Mouse (Mus musculus) embryonic stem cell, embryonic (primary cell): ENCODE data around the gene Gm48551.

Experiments used
- CTCF ChIA-PET, 4 experiments: fragments of 300-600 bp in 2 of 4; fragments of 350-600 bp in 2 of 4; sonication (Branson Sonifier 250); formaldehyde crosslinking; loops; one replicate each; lab custom pipeline; 2022; ENCODE audit warnings: inconsistent platforms in 2 of 4; lab: Charles Lee
- POLR2A ChIA-PET, 4 experiments: fragments of 300-600 bp in 2 of 4; fragments of 350-600 bp in 2 of 4; sonication (Branson Sonifier 250); formaldehyde crosslinking; loops; one replicate each; lab custom pipeline; 2022; ENCODE audit warnings: antibody characterized with exemption in 4 of 4, inconsistent platforms in 1 of 4; lab: Charles Lee

Gm48551 gene

DNA sequence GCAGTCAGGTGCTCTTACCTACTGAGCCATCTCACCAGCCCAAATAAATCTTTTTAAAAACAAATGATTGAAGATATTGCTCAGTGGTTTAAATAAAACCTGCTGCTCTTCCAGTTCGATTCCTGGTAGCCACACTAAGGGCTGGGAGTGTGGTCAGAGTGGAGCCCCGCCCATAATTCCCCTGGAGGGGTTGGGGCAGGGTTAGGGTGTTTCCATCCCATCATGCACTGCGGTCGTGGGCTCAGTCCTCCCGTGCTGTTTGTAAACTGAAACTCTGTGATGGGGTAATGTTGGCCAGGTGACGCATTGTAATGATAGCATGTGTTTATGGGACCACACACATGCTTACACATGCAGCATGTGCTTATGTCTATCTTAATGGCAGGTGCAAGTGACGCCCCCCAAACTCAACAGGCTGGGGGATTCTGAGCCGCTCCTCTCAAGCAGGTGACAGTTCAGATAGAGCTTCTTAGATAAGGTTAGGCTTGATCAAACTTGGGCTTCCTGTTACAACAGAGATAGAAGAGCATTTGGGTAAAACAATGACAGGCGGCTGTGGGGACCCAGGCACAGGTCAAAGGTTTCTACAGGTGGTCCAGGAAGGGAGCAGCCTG is 32.5 kb upstream of the Gm48551 start:
- POLR2A ChIA-PET = interaction anchor here in 3 of 4 experiments (0.6 to 4.0 kb wide), 16 partner anchors 10 to 954 kb away, joined by 3 to 17 read pairs (median 4); partner anchors contain the start of genes Cactin (in 2 of the 3), Pip5k1c (in 2 of the 3), 4930404N11Rik (in 1 of the 3) and Fzr1 (in 1 of the 3)
- CTCF ChIA-PET = interaction anchor here in 3 of 4 experiments (0.8 to 2.4 kb wide), 11 partner anchors 9 to 63 kb away, joined by 3 to 25 read pairs (median 6); partner anchors contain the start of genes Pip5k1c (in 2 of the 3), Cactin (in 1 of the 3), Gipc3 (in 1 of the 3) and Tjp3 (in 1 of the 3)

DNA sequence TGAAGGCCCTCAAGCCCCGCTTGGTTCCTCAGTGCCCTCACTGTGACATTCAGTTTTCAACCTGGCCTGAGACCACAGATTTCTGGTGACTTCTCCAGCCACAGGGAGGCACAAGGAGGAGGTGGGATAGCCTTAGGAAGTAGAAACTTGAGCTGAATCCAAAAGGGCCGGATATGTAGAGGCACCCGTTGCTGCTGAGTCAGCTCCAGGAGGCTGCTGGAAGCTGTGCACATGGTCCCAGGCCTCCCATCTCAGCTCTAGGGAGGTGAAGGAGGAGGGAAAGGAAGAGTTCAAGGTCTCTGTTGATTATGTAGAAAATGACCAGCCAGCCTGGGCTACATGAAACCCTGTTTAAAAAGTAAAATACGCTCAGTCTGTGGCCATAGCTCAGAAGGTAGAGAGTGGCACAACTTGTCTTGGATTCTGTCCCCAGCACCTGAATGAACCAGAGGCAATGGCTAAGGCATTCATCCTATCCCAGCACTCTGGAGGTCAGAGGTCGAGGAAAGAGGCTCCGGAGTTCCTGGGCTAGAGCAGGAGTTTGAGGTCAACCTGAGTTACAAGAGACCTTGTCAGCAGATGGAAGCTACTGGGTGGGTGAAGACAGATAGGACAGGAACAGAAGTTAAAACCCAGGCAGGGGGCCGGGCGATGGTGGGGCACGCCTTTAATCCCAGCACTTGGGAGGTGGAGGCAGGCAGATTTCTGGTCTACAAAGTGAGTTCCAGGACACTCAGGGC is 29.4 kb upstream of the Gm48551 start:
- CTCF ChIA-PET = interaction anchor here (0.6 to 1.6 kb wide), 17 partner anchors 9 to 1213 kb away, joined by 3 to 10 read pairs (median 3); partner anchors contain the start of genes Pip5k1c (in 2 of the 4) and Gipc3 (in 1 of the 4)

DNA sequence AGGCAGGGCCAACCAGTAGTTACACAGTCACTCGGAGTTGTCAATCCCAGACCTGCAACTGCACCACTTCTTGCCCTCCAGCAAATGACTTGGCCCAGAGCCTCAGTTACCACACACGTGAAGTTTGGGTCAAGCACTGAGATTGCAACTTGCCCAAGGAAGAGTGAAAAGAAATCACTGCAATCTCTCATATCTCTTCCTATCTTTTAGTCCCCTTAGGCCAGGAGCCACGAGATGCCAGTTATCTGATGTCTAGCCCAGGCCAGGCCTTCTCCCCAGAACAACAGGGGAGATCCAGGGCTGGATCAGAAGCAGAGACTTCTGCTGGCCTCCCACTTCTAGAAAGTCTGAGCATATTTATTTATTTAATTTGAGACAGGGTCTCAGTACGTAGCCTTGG is 28.7 kb upstream of the Gm48551 start:
- ChIA-PET CTCF (interaction anchor here in 3 of 4 experiments (1.0 to 1.6 kb wide), 5 partner anchors 9 to 95 kb away, joined by 3 to 9 read pairs (median 5); partner anchors contain the start of gene Pip5k1c (in 2 of the 3)), POLR2A (interaction anchor here (0.6 to 4.0 kb wide), 32 partner anchors 9 to 423 kb away, joined by 3 to 17 read pairs (median 5); partner anchors contain the start of genes 4930404N11Rik (in 4 of the 4), Cactin (in 2 of the 4), Fzr1 (in 2 of the 4) and Apba3 (in 1 of the 4))

More for the DNA sequence above, 29.4 kb upstream of the Gm48551 start:
- POLR2A ChIA-PET = interaction anchor here (0.5 to 4.0 kb wide), 57 partner anchors 8 to 752 kb away, joined by 3 to 17 read pairs (median 4); partner anchors contain the start of genes 4930404N11Rik (in 4 of the 4), Apba3 (in 2 of the 4), Cactin (in 2 of the 4) and Dohh (in 2 of the 4)

DNA sequence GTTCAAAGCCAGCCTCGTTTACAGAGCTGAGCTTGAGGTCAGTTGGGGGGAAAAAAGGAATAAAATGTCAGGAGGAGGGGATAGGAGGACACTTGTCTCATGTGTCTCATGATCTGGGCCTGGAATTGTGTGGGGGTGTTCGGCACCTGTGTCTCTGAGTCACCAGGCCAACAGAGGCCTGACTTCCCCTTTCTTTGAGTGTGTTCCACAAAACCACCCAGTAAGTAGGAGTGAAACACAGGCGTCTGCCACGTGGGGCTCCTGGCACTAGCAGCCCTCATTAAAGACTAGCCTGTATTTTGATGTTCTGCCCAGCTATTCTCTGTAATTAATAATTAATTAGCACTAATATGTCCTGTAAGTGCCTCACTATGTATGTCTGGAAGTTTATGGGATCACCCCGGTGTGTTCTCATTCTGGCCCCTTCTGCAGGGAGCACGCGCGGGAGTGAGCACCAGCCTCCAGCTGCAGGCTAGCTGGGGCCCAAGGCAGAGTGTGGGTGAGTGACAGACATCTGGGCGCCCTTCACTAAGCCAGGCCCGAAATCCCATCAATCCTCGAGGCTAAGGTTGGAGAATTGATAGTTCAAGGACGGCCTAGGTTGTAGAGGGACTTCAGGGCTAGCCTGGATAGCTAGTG is 27.8 kb upstream of the Gm48551 start:
- CTCF ChIA-PET = interaction anchor here in 3 of 4 experiments (0.6 to 1.2 kb wide), 7 partner anchors 10 to 1862 kb away, joined by 3 to 5 read pairs (median 3); no protein-coding TSS in a partner anchor
- POLR2A ChIA-PET = interaction anchor here in 3 of 4 experiments (0.6 to 2.2 kb wide), 14 partner anchors 9 to 427 kb away, joined by 3 to 11 read pairs (median 4); partner anchors contain the start of genes 4930404N11Rik (in 2 of the 3), Cactin (in 1 of the 3), Fzr1 (in 1 of the 3) and Gadd45b (in 1 of the 3)

DNA sequence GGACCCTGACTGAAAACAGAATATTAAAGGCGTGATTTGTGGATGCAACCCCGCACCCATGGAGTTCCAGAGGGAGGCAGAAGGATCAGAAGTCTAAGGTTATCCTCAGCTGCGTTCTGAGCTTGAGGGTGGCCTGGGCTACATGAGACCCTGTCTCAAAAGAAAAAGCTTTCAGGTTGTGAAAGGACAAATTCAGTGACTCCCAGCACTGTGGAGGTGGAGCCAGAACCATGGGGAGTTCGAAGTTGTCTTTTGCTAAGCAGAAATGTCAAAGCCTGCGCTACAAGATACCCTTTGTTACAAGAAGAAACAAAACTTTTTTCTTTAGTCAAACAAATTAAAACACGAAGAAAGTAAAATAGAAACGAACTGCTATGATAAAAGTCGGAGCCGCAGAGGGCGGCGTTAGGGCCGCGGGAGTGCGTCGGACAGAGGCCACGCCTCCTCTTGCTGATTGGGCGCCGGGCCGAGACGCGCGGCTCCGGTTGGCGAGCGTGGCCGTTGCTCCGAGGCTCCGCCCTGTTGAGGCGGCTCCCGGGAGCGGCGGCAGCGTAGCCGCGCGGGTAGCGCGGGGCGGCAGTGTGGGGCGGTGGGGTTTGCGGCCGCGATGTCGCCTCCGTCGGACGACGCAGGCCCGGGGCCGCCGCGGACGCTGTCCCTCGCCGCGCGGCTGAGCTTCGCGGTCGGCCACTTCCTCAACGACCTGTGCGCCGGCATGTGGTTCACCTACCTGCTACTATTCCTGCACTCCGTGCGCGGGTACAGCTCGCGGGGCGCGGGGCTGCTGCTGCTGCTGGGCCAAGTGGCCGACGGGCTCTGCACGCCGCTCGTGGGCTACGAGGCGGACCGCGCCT is 27.0 kb upstream of the Gm48551 start, which contains the start of gene Mfsd12:
TSS of gene Mfsd12 (plus strand) at position 501 of the 854 bp plus-strand sequence.
- CTCF ChIA-PET = interaction anchor here in 3 of 4 experiments (0.5 to 1.2 kb wide), 8 partner anchors 9 to 1861 kb away, joined by 3 to 5 read pairs (median 3); no protein-coding TSS in a partner anchor
- POLR2A ChIA-PET = interaction anchor here in 3 of 4 experiments (0.8 to 2.2 kb wide), 13 partner anchors 8 to 427 kb away, joined by 3 to 11 read pairs (median 5); partner anchors contain the start of genes 4930404N11Rik (in 2 of the 3), Cactin (in 1 of the 3), Fzr1 (in 1 of the 3) and Gadd45b (in 1 of the 3)

DNA sequence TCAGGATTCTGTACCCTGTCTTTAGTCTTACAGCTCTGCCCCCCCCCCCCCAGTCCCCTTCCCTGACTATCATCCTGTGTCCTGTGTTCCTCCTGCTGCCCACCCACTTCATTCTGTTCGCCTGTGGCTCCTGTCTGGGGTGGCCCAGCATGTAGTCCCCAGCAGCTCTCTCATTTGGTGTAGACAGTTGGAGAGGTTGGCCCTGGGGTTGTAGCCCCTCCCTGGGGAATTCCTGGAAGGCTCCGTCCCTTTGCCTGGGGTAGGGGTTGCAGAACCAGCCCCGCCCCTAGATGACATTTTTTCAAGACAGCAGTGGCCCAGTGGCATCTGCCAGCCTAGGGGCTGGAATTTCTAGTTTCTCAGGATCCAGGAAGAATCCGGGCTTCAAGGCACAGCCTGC is 26.1 kb upstream of the Gm48551 start:
- CTCF ChIA-PET = interaction anchor here in 2 of 4 experiments (0.7 to 1.3 kb wide), 3 partner anchors 12 to 166 kb away, joined by 3 to 5 read pairs (median 3); partner anchors contain the start of gene Pip5k1c (in 1 of the 2)
- POLR2A ChIA-PET = interaction anchor here in 2 of 4 experiments (0.6 to 5.1 kb wide), 7 partner anchors 8 to 41 kb away, joined by 3 to 31 read pairs (median 5); partner anchors contain the start of genes Fzr1 (in 2 of the 2), 4930404N11Rik (in 1 of the 2) and Cactin (in 1 of the 2)

DNA sequence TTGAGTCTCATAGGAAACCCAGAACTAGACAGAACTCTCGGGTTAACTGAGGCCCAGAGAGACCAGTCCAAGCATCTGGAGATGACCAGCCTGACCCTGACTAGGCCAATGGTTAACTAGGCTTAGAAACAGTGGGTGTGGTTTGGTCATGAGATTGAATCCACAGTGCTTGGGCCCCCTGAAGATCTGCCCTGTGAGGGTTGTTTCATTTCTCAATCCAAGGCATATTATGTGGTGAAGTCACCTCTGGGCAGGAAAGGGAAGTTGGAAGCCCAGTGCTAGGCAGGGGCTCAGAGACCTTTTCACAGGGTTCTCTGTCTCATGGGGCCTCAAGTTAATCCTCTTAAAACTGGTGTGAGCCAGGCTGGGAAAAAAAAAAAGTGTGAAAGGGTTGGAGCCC is 25.4 kb upstream of the Gm48551 start:
- POLR2A ChIA-PET = interaction anchor here in 2 of 4 experiments (0.5 to 5.1 kb wide), 5 partner anchors 13 to 1655 kb away, joined by 3 to 31 read pairs (median 3); partner anchors contain the start of genes Cactin (in 1 of the 2) and Fzr1 (in 1 of the 2)
- CTCF ChIA-PET = interaction anchor here in 2 of 4 experiments (0.6 to 1.3 kb wide), 4 partner anchors 12 to 373 kb away, joined by 3 to 5 read pairs (median 3); partner anchors contain the start of gene Pip5k1c (in 1 of the 2)

DNA sequence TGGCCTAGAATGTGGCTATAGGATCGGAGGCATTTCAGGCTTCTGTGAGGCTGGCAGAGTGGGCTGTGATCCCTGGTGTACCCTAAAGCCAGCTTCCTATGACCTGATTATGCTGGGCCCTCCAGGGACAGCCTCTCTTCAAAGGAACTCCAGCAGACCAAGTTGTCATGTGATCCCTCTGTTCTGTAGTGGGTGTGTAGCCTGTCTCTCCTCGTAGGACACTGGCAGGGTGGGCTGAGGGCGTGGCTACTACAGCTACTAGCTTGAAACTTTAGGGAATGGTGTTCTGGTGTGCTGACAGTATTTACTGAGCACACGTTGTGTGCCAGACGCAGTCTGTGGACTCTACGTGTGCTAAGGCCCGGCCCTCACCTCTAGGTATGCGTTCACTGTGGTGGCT is 23.5 kb upstream of the Gm48551 start:
- ChIA-PET POLR2A (interaction anchor here in 3 of 4 experiments (0.6 to 5.5 kb wide), 24 partner anchors 9 to 1193 kb away, joined by 3 to 35 read pairs (median 4); partner anchors contain the start of genes Dohh (in 2 of the 3), Fzr1 (in 2 of the 3), Gm48551 (in 2 of the 3) and Pip5k1c (in 2 of the 3)), CTCF (interaction anchor here in 2 of 4 experiments (0.7 to 2.2 kb wide), 10 partner anchors 10 to 71 kb away, joined by 3 to 13 read pairs (median 4); partner anchors contain the start of genes Fzr1 (in 2 of the 2), Hmg20b (in 2 of the 2), Gipc3 (in 1 of the 2) and Pip5k1c (in 1 of the 2))

DNA sequence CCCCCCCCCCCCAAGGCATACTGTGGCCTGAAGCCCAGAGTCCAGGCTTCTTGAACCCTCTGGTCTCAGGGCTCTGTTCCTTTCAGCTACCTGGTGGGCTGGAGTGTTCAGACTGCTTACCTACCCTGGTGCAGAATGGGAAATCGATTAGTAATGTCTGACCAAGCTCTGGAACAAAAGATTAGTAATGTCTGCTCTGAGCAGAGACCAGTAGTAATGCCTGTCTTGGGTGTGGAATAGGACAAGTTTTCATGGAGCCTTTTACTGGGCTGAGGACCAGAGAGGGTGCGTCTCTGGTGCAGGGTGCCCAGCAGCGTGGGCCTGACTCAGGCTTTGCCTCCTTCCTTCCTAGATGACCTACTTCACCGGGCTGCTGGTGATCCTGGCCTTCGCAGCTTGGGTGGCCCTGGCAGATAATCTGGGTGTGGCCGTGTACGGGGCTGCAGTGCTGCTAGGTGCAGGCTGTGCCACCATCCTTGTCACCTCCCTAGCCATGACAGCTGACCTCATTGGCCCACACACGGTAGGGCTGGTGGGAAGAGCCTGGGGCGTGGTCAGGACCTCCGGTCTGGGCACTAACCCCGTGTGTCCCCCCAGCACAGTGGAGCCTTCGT is 21.8 kb upstream of the Gm48551 start:
- CTCF ChIA-PET = interaction anchor here in 3 of 4 experiments (0.6 to 1.5 kb wide), 12 partner anchors 12 to 801 kb away, joined by 3 to 12 read pairs (median 3); partner anchors contain the start of genes Hmg20b (in 1 of the 3) and Pip5k1c (in 1 of the 3)
- POLR2A ChIA-PET = interaction anchor here in 3 of 4 experiments (0.6 to 5.5 kb wide), 20 partner anchors 8 to 96 kb away, joined by 3 to 35 read pairs (median 4); partner anchors contain the start of genes Fzr1 (in 2 of the 3), Apba3 (in 1 of the 3), Cactin (in 1 of the 3) and Dohh (in 1 of the 3)

DNA sequence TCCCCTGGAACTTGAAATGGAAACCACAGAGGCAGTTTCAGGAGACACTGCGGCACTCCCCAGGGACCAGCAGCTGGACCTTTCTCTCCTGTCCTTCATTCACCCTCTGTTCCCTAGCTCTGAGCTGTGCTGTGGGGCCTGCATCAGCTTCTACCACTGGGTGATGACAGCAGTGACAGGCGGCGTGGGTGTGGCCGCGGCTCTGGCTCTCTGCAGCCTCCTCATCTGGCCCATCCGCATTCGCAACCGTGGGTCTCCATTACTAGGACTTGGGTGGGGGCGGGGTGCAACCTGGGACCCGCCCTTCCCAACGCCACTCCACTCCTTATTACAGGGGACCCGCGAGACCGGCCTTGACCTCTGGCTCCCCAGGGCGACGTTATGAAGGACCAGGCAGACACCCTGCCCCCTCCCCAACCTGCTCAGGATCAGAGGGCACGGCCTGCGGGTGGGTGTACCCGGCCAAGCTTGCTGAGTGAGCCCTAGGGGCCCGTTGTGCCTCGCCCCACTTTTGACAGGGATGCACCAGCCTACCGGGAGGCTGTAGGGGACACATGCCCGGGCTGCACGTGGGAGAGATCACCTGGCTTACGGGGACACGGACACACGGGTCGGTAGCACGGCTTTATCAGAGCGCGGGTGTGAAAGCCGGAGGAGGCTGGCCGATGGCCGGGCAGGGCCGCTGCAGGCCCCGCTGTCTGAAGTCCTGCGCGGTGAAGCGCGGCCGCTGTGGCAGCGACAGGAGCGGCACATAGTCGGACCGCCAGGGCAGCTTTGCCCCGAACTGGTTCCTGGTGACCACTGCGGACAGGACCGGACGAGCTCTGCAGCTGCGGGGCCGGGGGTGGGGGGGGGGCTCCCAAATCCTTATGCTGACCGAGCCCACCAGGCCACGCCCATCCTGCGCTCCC is 20.6 kb upstream of the Gm48551 start:
- ChIA-PET POLR2A (interaction anchor here in 3 of 4 experiments (0.5 to 8.1 kb wide), 31 partner anchors 8 to 1484 kb away, joined by 3 to 87 read pairs (median 4); partner anchors contain the start of genes Fzr1 (in 3 of the 3), Pip5k1c (in 1 of the 3) and Zfr2 (in 1 of the 3)), CTCF (interaction anchor here (0.6 to 1.6 kb wide), 10 partner anchors 15 to 917 kb away, joined by 3 to 5 read pairs (median 3); partner anchors contain the start of gene Pip5k1c (in 1 of the 4))

DNA sequence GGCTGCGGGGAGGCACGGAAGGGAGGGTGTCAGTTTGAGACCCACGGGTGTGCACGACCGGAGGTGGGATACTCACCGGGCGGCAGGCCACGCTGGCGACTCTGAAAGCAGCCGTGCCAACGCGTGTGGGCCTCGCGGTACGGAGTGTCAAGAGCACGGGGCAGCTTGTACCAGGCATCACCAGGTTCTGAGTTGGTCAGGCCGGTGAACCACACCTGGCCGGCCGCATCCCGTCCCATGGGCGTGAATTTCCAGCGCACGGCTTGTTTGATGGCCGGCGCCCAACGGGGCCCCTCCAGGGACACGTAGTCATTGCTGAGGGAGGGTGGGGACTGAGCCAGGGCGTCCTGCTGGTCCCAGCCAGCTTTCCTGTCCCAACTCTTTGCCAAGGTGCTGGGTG is 19.6 kb upstream of the Gm48551 start:
- CTCF ChIA-PET = interaction anchor here in 3 of 4 experiments (0.7 to 1.6 kb wide), 5 partner anchors 14 to 178 kb away, joined by 3 to 5 read pairs (median 3); partner anchors contain the start of gene Pip5k1c (in 1 of the 3)
- POLR2A ChIA-PET = interaction anchor here in 3 of 4 experiments (0.6 to 8.1 kb wide), 23 partner anchors 9 to 416 kb away, joined by 3 to 87 read pairs (median 4); partner anchors contain the start of genes Fzr1 (in 2 of the 3), Pip5k1c (in 1 of the 3) and Tbxa2r (in 1 of the 3)

DNA sequence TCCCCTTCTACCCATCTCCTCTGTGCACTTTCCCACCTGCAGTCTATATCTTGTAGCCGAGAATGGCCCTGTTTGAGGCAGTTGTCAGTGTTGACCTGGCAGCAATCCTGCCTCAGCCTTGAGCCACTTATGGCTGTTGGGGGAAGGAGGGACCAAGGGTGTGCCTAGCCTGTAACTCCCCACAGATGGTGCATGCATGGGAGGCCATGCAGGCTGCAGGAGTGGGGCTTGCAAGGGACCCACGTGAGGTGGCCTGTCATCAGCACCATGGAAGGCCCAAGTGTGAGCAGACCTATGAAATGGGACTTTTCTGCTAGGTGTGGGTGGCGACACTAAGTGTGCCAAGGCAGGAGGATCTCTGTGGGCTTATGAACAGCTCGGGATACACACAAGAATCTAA is 19.2 kb upstream of the Gm48551 start:
- CTCF ChIA-PET = interaction anchor here in 1 of 4 experiments (1.0 to 1.7 kb wide), 4 partner anchors 14 to 85 kb away, joined by 3 to 8 read pairs (median 3); partner anchors contain the start of gene Pip5k1c
- POLR2A ChIA-PET = interaction anchor here (0.9 to 8.1 kb wide), 30 partner anchors 8 to 180 kb away, joined by 3 to 87 read pairs (median 6); partner anchors contain the start of genes Dohh (in 3 of the 4), Gm48551 (in 3 of the 4), Fzr1 (in 2 of the 4) and Mfsd12 (in 2 of the 4)
